Mouse (Mus musculus) hematopoietic multipotent progenitor cell, adult 10-12 weeks (in vitro differentiated cells): ENCODE measurements around the gene 9330182O14Rik. TPM values are rescaled to one million over a fixed set of nuclear protein-coding genes. Genes with fewer than 3 reads are reported as not detected.

Experiments
- polyA plus RNA-seq: library from polyadenylated mRNA; stranded (reverse); fragments of >175 nt; gene quantifications from 2 replicates; pipeline ENCODE4 v1.2.3, GENCODE M21; 2012; ENCODE audit warnings: low replicate concordance

Gene 9330182O14Rik
- polyA plus RNA-seq = not detected in 2 replicates

GRCm38 (mm10) chr15:40134152-40134792, at the start of gene 9330182O14Rik:
Gene 9330182O14Rik, plus strand, starts transcription at chr15:40134365.

